Mouse (Mus musculus) embryonic facial prominence, embryonic 15.5 days (tissue): ENCODE results near the gene Msh3. TPM values are rescaled to one million over a fixed set of nuclear protein-coding genes. Genes with fewer than 3 reads are reported as not detected.

Experiments used
- ATAC-seq: fragments of 200-750 bp; cut with Nextera tagmentation; 2 replicates; pipeline ENCODE4 v1.8.0; 2017; ENCODE audit warnings: low read depth, moderate TSS enrichment; ENCODE audit not compliant: insufficient number of reproducible peaks, low FRiP score, low TSS enrichment
- H3K27ac ChIP-seq: fragments of 300-500 bp; sonication (generic); replicated peaks from 2 replicates; pipeline ENCODE4 v1.5.1; 2015; ENCODE audit warnings: mild to moderate bottlenecking, inconsistent platforms
- H3K27me3 ChIP-seq: fragments of 300-500 bp; sonication (generic); 2 replicates; pipeline ENCODE4 v1.6.1; 2015; ENCODE audit warnings: inconsistent platforms
- H3K36me3 ChIP-seq: fragments of 300-500 bp; sonication (generic); 2 replicates; pipeline ENCODE4 v1.6.1; 2015; ENCODE audit warnings: mild to moderate bottlenecking, inconsistent platforms
- H3K4me1 ChIP-seq: fragments of 300-500 bp; sonication (generic); 2 replicates; pipeline ENCODE4 v1.6.1; 2015; ENCODE audit warnings: inconsistent platforms
- H3K4me2 ChIP-seq: fragments of 300-500 bp; sonication (generic); replicated peaks from 2 replicates; pipeline ENCODE4 v1.6.1; 2015; ENCODE audit warnings: mild to moderate bottlenecking, inconsistent platforms
- H3K4me3 ChIP-seq: fragments of 300-500 bp; sonication (generic); replicated peaks from 2 replicates; pipeline ENCODE4 v1.5.1; 2015; ENCODE audit warnings: mild to moderate bottlenecking, inconsistent platforms
- H3K9ac ChIP-seq: fragments of 300-500 bp; sonication (generic); 2 replicates; pipeline ENCODE4 v1.6.1; 2015; ENCODE audit warnings: inconsistent platforms
- H3K9me3 ChIP-seq: fragments of 300-500 bp; sonication (generic); replicated peaks from 2 replicates; pipeline ENCODE4 v1.6.1; 2016; ENCODE audit warnings: inconsistent platforms
- WGBS: fragments of 180-500 bp; shearing (Covaris S2); methylation state at CpG from one replicate; pipeline ENCODE4 v1.1.7; 2015; 5-methylcytosine and 5-hydroxymethylcytosine counted together
- polyA plus RNA-seq: library from polyadenylated mRNA; unstranded; fragments of >200 nt; fragmentation: Nextera tagmentation; extraction: Ambion mirVana; gene quantifications from 2 replicates; pipeline ENCODE4 v1.2.1, GENCODE M21; 2015

The Msh3 gene
- polyA plus RNA-seq, 1 experiment from 2014 or later = 24.2 TPM

DNA sequence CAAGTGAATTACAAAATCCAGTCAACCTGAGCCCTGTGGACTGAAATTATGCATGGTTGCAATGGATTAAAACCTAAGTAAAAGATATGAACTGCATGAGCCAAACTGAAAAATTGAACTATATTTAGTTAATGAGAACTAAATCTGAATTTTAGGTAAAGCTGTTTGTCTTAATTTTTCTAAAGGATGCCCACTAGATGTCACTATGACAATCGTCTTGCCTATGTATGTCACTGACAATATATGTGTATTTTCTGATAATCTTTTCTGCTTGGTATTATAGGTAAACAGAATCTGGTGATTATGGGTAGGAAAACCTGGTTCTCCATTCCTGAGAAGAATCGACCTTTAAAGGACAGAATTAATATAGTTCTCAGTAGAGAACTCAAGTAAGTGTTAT lies 2.8 kb upstream of the Msh3 start:
- 54% methylated on average over 2 of the region's 2 CpGs for WGBS
- H3K4me2 ChIP-seq = no peak overlapping the region
- no peak for ATAC-seq
- H3K27me3 ChIP-seq = no peaks in the 10 kb centered on the region
- H3K27ac ChIP-seq = no peak overlapping the region
- no peak overlapping the region for H3K4me3 ChIP-seq
- H3K9me3 ChIP-seq = no peaks in the 10 kb centered on the region
- peaks cover 5% of the 10 kb centered on the region; the same call in 1 of the 2 replicates for H3K36me3 ChIP-seq
- H3K4me1 ChIP-seq = peaks cover 23% of the 10 kb centered on the region
- no peak overlapping the region for H3K9ac ChIP-seq

DNA sequence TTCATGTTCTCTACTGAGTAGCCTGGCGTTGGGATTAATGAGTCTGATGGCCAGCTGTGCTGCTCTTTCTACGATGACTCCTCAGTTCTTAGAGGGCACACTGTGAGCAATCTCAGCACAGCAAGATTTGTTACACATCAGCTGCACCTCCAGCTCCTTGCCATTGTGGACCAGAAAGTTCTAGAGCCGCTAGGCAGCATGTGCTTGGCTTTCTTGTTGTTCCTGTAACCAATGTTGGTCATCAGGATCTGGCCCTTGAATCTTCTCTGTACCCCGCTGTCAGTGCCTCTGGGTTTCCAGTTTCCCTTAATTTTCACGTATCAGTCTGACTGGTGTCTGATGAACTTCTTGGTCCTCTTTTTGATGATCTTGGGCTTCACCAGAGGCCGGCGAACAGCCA lies 1.6 kb upstream of the Msh3 start:
- 74% methylated on average over 7 of the region's 7 CpGs for WGBS
- H3K27ac ChIP-seq = no peak overlapping the region
- peak overlapping the region; percentile 90; the same call in 1 of the 2 replicates for H3K4me2 ChIP-seq
- peaks cover 23% of the 10 kb centered on the region for H3K4me1 ChIP-seq
- H3K27me3 ChIP-seq = no peaks in the 10 kb centered on the region
- H3K36me3 ChIP-seq = peaks cover 5% of the 10 kb centered on the region; the same call in 1 of the 2 replicates
- no peak for ATAC-seq
- H3K9ac ChIP-seq = no peak overlapping the region
- H3K9me3 ChIP-seq = no peaks in the 10 kb centered on the region
- H3K4me3 ChIP-seq = peak overlapping the region; percentile 84

- Histone ChIP-seq H3K27me3 (no peaks in the 10 kb centered on the region), H3K9me3 (no peaks in the 10 kb centered on the region), H3K4me2 (peak overlapping the region; percentile 90), H3K27ac (0 out of 2 replicates have a peak overlapping the region, but pooled peaks have one; percentile 35), H3K4me1 (peaks cover 23% of the 10 kb centered on the region), H3K9ac (peak overlapping the region; percentile 35), H3K4me3 (peak overlapping the region; percentile 84), H3K36me3 (peaks cover 5% of the 10 kb centered on the region; the same call in 1 of the 2 replicates)
- WGBS = 2% methylated on average over 24 of the region's 24 CpGs
- peak; percentile 13 for ATAC-seq
Measured at GRCm38 (mm10) chr13:92355272-92355643, 455 bp upstream of the Msh3 start.

GRCm38 (mm10) chr13:92353956-92354355 lies 847 bp downstream of the Msh3 start:
- Histone ChIP-seq H3K4me3 (peak overlapping the region; percentile 84), H3K9ac (no peak overlapping the region; the same call in 1 of the 2 replicates), H3K4me2 (peak overlapping the region; percentile 90), H3K36me3 (peaks cover 4% of the 10 kb centered on the region; the same call in 1 of the 2 replicates), H3K4me1 (peaks cover 23% of the 10 kb centered on the region), H3K9me3 (no peaks in the 10 kb centered on the region), H3K27me3 (no peaks in the 10 kb centered on the region), H3K27ac (peak overlapping the region; percentile 96)
- 12% methylated on average over 4 of the region's 4 CpGs for WGBS
- ATAC-seq = no peak

DNA sequence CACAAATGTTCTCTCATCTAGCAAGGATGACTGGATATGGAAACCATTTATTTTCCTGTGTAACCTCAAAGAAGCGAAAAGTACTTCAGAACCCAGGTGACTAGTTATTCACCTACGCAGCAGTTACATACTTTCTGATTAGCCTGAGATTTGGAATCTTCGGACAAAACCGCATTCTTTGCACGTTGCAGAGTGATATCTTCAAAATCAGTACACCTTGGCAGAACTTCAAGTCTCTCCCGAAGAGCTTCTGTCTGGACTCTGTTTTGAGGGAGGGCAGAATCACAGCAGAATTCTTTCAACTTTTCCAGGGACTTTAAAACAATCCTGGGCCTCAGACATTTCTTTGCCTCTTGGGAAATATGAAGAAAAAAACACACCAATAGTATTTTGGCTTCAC lies 3.7 kb downstream of the Msh3 start:
- 77% methylated on average over 6 of the region's 6 CpGs for WGBS
- H3K27me3 ChIP-seq = no peaks in the 10 kb centered on the region
- peaks cover 20% of the 10 kb centered on the region for H3K4me1 ChIP-seq
- no peak overlapping the region for H3K27ac ChIP-seq
- H3K4me3 ChIP-seq = no peak overlapping the region
- H3K9me3 ChIP-seq = no peaks in the 10 kb centered on the region
- peaks cover 25% of the 10 kb centered on the region for H3K36me3 ChIP-seq
- ATAC-seq = no peak
- no peak overlapping the region for H3K9ac ChIP-seq
- H3K4me2 ChIP-seq = no peak overlapping the region

- peaks cover 56% of the 10 kb centered on the region for H3K36me3 ChIP-seq
- ATAC-seq = no peak
- H3K27me3 ChIP-seq = no peaks in the 10 kb centered on the region
- no peak overlapping the region for H3K9ac ChIP-seq
- no peak overlapping the region for H3K4me2 ChIP-seq
- 83% methylated on average over 5 of the region's 5 CpGs for WGBS
- H3K4me3 ChIP-seq = no peak overlapping the region
- H3K27ac ChIP-seq = no peak overlapping the region
- no peaks in the 10 kb centered on the region for H3K9me3 ChIP-seq
- H3K4me1 ChIP-seq = no peaks in the 10 kb centered on the region
Measured at GRCm38 (mm10) chr13:92346338-92346737, 8.5 kb downstream of the Msh3 start.

GRCm38 (mm10) chr13:92344033-92344432 lies 10.8 kb downstream of the Msh3 start:
- 97% methylated on average over 8 of the region's 8 CpGs for WGBS
- no peak overlapping the region for H3K9ac ChIP-seq
- no peaks in the 10 kb centered on the region for H3K27me3 ChIP-seq
- no peak for ATAC-seq
- H3K27ac ChIP-seq = no peak overlapping the region
- H3K9me3 ChIP-seq = no peaks in the 10 kb centered on the region
- H3K4me2 ChIP-seq = no peak overlapping the region
- no peaks in the 10 kb centered on the region for H3K4me1 ChIP-seq
- H3K36me3 ChIP-seq = peaks cover 59% of the 10 kb centered on the region
- H3K4me3 ChIP-seq = no peak overlapping the region

GRCm38 (mm10) chr13:92339787-92340186 lies 15.0 kb downstream of the Msh3 start:
- Histone ChIP-seq H3K4me3 (no peak overlapping the region), H3K27me3 (no peaks in the 10 kb centered on the region), H3K4me1 (no peaks in the 10 kb centered on the region), H3K4me2 (no peak overlapping the region), H3K9me3 (no peaks in the 10 kb centered on the region), H3K27ac (no peak overlapping the region), H3K36me3 (peaks cover 28% of the 10 kb centered on the region), H3K9ac (no peak overlapping the region)
- ATAC-seq = no peak
- WGBS = 87% methylated on average over 3 of the region's 3 CpGs

- no peaks in the 10 kb centered on the region for H3K4me1 ChIP-seq
- no peak overlapping the region for H3K9ac ChIP-seq
- 75% methylated on average over 6 of the region's 6 CpGs for WGBS
- ATAC-seq = no peak
- H3K36me3 ChIP-seq = peaks cover 9% of the 10 kb centered on the region; the same call in 1 of the 2 replicates
- H3K9me3 ChIP-seq = no peaks in the 10 kb centered on the region
- no peak overlapping the region for H3K27ac ChIP-seq
- no peak overlapping the region for H3K4me3 ChIP-seq
- H3K4me2 ChIP-seq = no peak overlapping the region
- no peaks in the 10 kb centered on the region for H3K27me3 ChIP-seq
Measured at GRCm38 (mm10) chr13:92337773-92338462, 16.9 kb downstream of the Msh3 start.

DNA sequence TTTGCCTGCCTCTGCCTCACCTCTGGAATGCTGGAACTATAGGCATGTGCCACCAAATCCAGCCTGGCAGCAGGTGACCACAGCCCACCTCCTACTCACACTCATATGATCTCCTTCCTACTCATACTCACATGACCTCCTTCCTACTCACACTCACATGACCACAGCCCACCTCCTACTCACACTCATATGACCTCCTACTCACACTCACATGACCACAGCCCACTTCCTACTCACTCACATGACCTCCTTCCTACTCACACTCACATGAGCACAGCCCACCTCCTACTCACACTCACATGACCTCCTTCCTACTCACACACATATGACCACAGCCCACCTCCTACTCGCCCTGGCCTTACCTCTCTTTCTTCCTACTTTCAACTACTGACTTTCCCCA lies 17.9 kb downstream of the Msh3 start:
- WGBS = 90% methylated on average over 1 of the region's 1 CpGs
- no peak overlapping the region for H3K27ac ChIP-seq

DNA sequence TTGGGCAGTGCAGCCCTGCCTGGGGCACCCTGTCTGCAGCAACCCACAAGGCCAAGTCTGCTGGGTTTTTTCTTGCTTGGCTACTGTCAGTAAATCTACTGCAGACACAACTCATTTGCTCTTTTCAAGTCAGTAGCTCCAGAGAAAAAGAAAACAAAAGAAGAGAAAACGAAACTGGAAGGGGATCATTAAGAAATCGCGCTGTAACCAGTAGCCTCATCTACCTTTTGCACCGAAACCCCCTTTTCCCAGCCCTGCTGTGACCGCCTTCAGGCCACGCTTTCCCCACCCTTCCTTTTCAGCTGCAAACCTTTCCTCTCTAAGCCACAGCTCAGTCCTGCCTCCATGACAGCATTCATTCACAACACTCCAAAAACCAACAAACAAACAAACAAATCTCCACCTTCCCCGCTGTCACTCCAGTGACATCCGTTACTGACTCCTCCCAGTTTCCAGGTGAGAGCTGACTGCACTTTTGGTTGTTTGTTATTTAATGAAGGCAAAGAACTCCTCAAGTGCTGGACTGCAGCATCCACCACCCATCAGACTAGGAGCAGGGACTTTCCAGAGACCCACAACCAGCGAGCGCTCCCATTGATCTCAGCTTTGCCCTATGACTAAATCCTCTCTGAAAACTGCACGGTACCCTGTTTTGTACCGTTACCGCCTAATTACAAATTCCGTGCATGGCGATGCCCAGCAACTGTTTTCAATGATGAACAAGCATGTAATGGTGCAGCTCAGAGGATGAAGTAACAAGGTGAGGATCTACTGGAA lies 22.5 kb downstream of the Msh3 start:
- Histone ChIP-seq H3K27ac (no peak overlapping the region), H3K9me3 (no peaks in the 10 kb centered on the region), H3K4me3 (no peak overlapping the region), H3K36me3 (0 out of 2 replicates have a peak, but pooled peaks cover 3% of the 10 kb centered on the region), H3K4me1 (no peaks in the 10 kb centered on the region), H3K27me3 (no peaks in the 10 kb centered on the region), H3K9ac (no peak overlapping the region), H3K4me2 (no peak overlapping the region)
- WGBS = 77% methylated on average over 15 of the region's 15 CpGs
- no peak for ATAC-seq

More for the DNA sequence above, 17.9 kb downstream of the Msh3 start:
- Histone ChIP-seq H3K9me3 (no peaks in the 10 kb centered on the region), H3K4me1 (no peaks in the 10 kb centered on the region), H3K27me3 (no peaks in the 10 kb centered on the region), H3K36me3 (peaks cover 6% of the 10 kb centered on the region; the same call in 1 of the 2 replicates), H3K4me3 (no peak overlapping the region), H3K4me2 (no peak overlapping the region), H3K9ac (no peak overlapping the region)
- no peak for ATAC-seq
